Mouse (Mus musculus) lung, embryonic 14.5 days (tissue): ENCODE measurements around the gene Kcnq4. TPM values are rescaled to one million over a fixed set of nuclear protein-coding genes. Genes with fewer than 3 reads are reported as not detected.
A peak's percentile ranks its signal among the peaks of the same experiment; 100 is the strongest.

Experiments
- ATAC-seq: fragments of 200-750 bp; cut with Nextera tagmentation; 2 replicates; pipeline ENCODE4 v1.8.0; 2017; ENCODE audit warnings: mild to moderate bottlenecking, moderate TSS enrichment, moderate library complexity; ENCODE audit not compliant: insufficient read depth
- DNase-seq: peaks from one replicate; pipeline ENCODE4 v3.0.0-alpha.2; 2015
- H3K27ac ChIP-seq: fragments of 300-500 bp; sonication (generic); 2 replicates; pipeline ENCODE4 v1.5.1; 2014; ENCODE audit warnings: low read depth, mild to moderate bottlenecking, moderate library complexity
- H3K27me3 ChIP-seq: fragments of 300-500 bp; sonication (generic); 2 replicates; pipeline ENCODE4 v1.6.1; 2014; ENCODE audit warnings: low read length, control low read depth; ENCODE audit not compliant: insufficient read depth
- H3K36me3 ChIP-seq: fragments of 300-500 bp; sonication (generic); 2 replicates; pipeline ENCODE4 v1.6.1; 2014; ENCODE audit warnings: control low read depth; ENCODE audit not compliant: insufficient read depth
- H3K4me1 ChIP-seq: fragments of 300-500 bp; sonication (generic); 2 replicates; pipeline ENCODE4 v1.6.1; 2014; ENCODE audit warnings: antibody characterized with exemption, control low read depth; ENCODE audit not compliant: insufficient read depth
- H3K4me2 ChIP-seq: fragments of 300-500 bp; sonication (generic); 2 replicates; pipeline ENCODE4 v1.6.1; 2014; ENCODE audit warnings: mild to moderate bottlenecking
- H3K4me3 ChIP-seq: fragments of 300-500 bp; sonication (generic); 2 replicates; pipeline ENCODE4 v1.5.1; 2014; ENCODE audit warnings: low read depth, low read length
- H3K9ac ChIP-seq: fragments of 300-500 bp; sonication (generic); 2 replicates; pipeline ENCODE4 v1.6.1; 2014
- H3K9me3 ChIP-seq: fragments of 300-500 bp; sonication (generic); 2 replicates; pipeline ENCODE4 v1.6.1; 2016; ENCODE audit warnings: low read depth, low read length, control low read depth
- CTCF ChIP-seq: IDR thresholded peaks from 2 replicates; pipeline ENCODE4 v1.5.1; 2016; ENCODE audit warnings: antibody characterized with exemption, low read depth
- WGBS: fragments of 180-500 bp; shearing (Covaris S2); extraction: QIAGEN DNeasy Blood & Tissue Kit; methylation state at CpG from one replicate; pipeline ENCODE4 v1.1.7; 2014; 5-methylcytosine and 5-hydroxymethylcytosine counted together
- microRNA counts: library from miRNA; unstranded; fragments of <30 nt; microRNA quantifications from one replicate; lab custom pipeline; 2016
- microRNA-seq: library from miRNA; unstranded; fragments of <30 nt; microRNA quantifications from one replicate; pipeline ENCODE4, GENCODE M21; 2016; ENCODE audit warnings: borderline number of aligned reads
- polyA plus RNA-seq: library from polyadenylated mRNA; unstranded; fragments of >200 nt; fragmentation: Nextera tagmentation; extraction: Ambion mirVana; gene quantifications from 2 replicates; pipeline ENCODE4 v1.2.1, GENCODE M21; 2014

Gene Kcnq4
- polyA plus RNA-seq, 1 experiment from 2014 or later = 4.5 TPM

- ATAC-seq (peak; percentile 69), DNase-seq (peak; percentile 43)
- no peaks in the 10 kb centered on the region for H3K9me3 ChIP-seq
- peak overlapping the region; percentile 40 for H3K4me3 ChIP-seq
- 5% methylated on average over 55 of the region's 55 CpGs for WGBS
- H3K4me2 ChIP-seq = peak overlapping the region; percentile 73
- no peak overlapping the region for H3K27ac ChIP-seq
- TF ChIP-seq CTCF = no peak
- H3K4me1 ChIP-seq = no peaks in the 10 kb centered on the region
- peaks cover 42% of the 10 kb centered on the region for H3K27me3 ChIP-seq
- no peaks in the 10 kb centered on the region for H3K36me3 ChIP-seq
- peak overlapping the region; percentile 40 for H3K9ac ChIP-seq
These were observed 98.8 kb downstream of the Kcnq4 start for GRCm38 (mm10) chr4:120649369-120650207.

MicroRNA genes within 50 kb of the gene (microRNA counts, 519-probe panel; counts per million panel counts)
- microRNA mmu-miR-30e (lab: Ali Mortazavi, UCI) = 2,597 counts per million, percentile 47 among the panel's probes with 10 or more counts

Small RNA genes lying within 50 kb of the gene (microRNA-seq; reads per million reads assigned to microRNA genes)
- gene Mir30c-1 (112 reads per million, percentile 50 among the genes with 10 or more reads in this experiment), gene Mir30e (not detected), gene Mir30f (not detected)

Other genes with a start within 250 kb of the Kcnq4 start
- 0.11 and 0.14 TPM in 2 replicates for gene Slfnl1, start 216.4 kb downstream of the Kcnq4 start, polyA plus RNA-seq
- gene Ctps, start 178.3 kb downstream of the Kcnq4 start, polyA plus RNA-seq = 108 and 114 TPM in 2 replicates
- not detected in 2 replicates for gene Gm8439, start 159.9 kb downstream of the Kcnq4 start, polyA plus RNA-seq
- gene Cited4, start 82.0 kb downstream of the Kcnq4 start, polyA plus RNA-seq = 1.6 and 2.3 TPM in 2 replicates
- gene Nfyc, start 83.0 kb upstream of the Kcnq4 start, polyA plus RNA-seq = 113 and 114 TPM in 2 replicates
- 0.70 and 1.1 TPM in 2 replicates for gene Rims3, start 106.2 kb upstream of the Kcnq4 start, polyA plus RNA-seq
- 24.3 and 25.1 TPM in 2 replicates for gene Exo5, start 176.4 kb upstream of the Kcnq4 start, polyA plus RNA-seq
- gene Zfp69, start 203.1 kb upstream of the Kcnq4 start, polyA plus RNA-seq = 7.8 and 9.4 TPM in 2 replicates